Mouse (Mus musculus) lung, postnatal 0 days (tissue): ENCODE results near the gene Ppp1r9a.

Experiments used
- CTCF ChIP-seq: IDR thresholded peaks from 2 replicates; pipeline ENCODE4 v1.5.1; 2016; ENCODE audit warnings: antibody characterized with exemption, mild to moderate bottlenecking
- EP300 ChIP-seq: IDR thresholded peaks from 2 replicates; pipeline ENCODE4 v1.6.1; 2016; ENCODE audit warnings: antibody characterized with exemption, mild to moderate bottlenecking, control low read depth

GRCm38 (mm10) chr6:4889544-4889943 is 13.2 kb upstream of the Ppp1r9a start:
- TF ChIP-seq EP300: no peak
- no peak for TF ChIP-seq CTCF
